Mouse (Mus musculus): ENCODE data around the gene Ankrd39. TPM values are rescaled to one million over a fixed set of nuclear protein-coding genes. Genes with fewer than 3 reads are reported as not detected.

Ankrd39 gene
- polyA plus RNA-seq, 1 experiment from 2014 or later: 17.8 TPM

DNA sequence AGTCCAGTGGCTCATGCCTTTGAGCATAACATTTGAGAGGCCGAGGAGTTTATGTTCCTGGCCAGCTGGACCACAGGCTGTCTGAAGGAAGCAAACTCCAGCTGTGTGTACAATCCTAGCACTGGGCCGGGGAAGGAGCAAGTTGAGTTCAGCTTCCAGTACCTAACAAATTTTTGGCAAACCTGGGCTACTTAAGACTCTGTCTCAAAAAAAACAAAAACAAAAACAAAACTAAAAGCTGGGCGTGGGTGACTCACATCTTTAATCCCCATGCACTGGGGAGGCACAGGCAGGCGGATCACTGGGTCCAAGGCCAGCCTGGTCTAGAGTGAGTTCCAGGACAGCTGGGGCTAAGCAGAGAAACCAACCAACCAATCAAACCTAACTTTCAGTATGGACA is 21.5 kb upstream of the Ankrd39 start:
- WGBS: 79% methylated on average over 4 of the region's 4 CpGs
- H3K4me1 ChIP-seq: peaks cover 54% of the 10 kb centered on the region
- H3K27ac ChIP-seq (replicated peaks): peak overlapping the region; percentile 42; the same call in 1 of the 2 replicates
- no peak overlapping the region for H3K4me3 ChIP-seq
- H3K9me3 ChIP-seq (replicated peaks): no peaks in the 10 kb centered on the region
- no peaks in the 10 kb centered on the region for H3K36me3 ChIP-seq
- no peak for DNase-seq (ENCODE audit: low spot score)
- H3K27me3 ChIP-seq (ENCODE audit: low read depth, poor library complexity, severe bottlenecking): no peaks in the 10 kb centered on the region

DNA sequence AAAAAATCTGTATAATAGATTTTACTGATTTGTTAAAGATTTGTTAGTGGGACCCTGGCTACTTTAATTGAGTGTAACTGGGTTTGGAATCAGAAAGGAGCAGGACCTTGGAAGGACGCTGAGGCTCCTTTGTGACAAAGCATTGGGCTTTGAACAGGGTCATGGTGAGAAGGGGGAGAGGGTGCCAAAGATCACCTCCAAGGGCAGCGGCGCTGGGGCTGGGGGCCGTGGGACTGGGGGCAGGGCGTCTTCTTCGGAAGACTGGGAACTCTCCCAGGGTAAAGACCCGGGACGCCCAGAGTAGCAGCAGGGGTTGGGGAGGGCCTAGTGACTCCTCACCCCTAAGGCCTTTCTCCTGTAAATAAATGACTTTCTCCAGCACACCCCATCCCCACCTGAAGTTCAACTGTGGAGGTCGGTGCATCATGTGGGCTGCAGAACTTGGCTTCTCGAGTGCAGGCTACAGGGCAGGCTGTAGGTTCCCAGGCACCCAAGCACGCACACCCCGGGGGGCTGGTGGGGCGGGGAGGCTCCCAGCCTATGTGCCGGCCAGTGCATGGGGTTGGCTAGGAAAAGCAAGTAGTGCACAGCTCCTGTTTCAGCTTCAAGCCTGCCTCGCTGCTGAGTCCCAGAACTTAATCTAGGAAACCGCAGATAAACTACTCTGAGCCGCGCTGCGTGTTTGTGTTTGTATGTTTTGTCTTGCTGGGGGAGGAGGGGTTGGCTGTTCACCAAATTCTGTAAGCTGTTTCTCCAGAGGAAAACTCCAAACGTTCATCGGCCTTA is 20.8 kb upstream of the Ankrd39 start:
- peak overlapping the region; percentile 69 for H3K27ac ChIP-seq (replicated peaks)
- H3K27me3 ChIP-seq (ENCODE audit: low read depth, poor library complexity, severe bottlenecking): no peaks in the 10 kb centered on the region
- no peak for DNase-seq (ENCODE audit: low spot score)
- H3K36me3 ChIP-seq: no peaks in the 10 kb centered on the region
- peaks cover 57% of the 10 kb centered on the region for H3K4me1 ChIP-seq
- no peaks in the 10 kb centered on the region for H3K9me3 ChIP-seq (replicated peaks)
- H3K4me3 ChIP-seq: no peak overlapping the region
- WGBS: 45% methylated on average over 21 of the region's 21 CpGs

DNA sequence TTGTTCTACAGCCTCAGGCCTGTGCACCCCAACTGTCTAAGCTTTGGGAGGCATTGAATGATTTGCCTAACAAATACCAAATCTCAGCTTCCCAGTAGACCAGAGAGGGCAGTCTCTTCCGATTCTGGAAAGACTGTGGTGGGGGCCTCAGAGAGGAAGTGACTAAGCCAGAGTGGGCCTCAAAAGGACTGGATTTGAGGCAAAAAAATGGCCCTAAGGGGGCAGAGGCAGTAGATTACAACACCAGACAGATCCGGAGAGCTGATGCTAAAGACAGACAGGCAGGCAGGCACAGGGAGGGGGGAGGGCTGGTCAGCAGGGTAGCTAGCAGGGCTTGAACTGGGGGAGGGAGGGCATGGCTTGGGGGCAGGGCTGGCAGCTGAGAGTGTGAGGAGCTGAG is 19.2 kb upstream of the Ankrd39 start:
- no peaks in the 10 kb centered on the region for H3K36me3 ChIP-seq
- H3K4me3 ChIP-seq: no peak overlapping the region
- 8% methylated on average over 2 of the region's 2 CpGs for WGBS
- H3K4me1 ChIP-seq: peaks cover 57% of the 10 kb centered on the region
- H3K9me3 ChIP-seq (replicated peaks): no peaks in the 10 kb centered on the region
- DNase-seq (ENCODE audit: low spot score): no peak
- peak overlapping the region; percentile 11 for H3K27ac ChIP-seq (replicated peaks)
- H3K27me3 ChIP-seq (ENCODE audit: low read depth, poor library complexity, severe bottlenecking): no peaks in the 10 kb centered on the region

DNA sequence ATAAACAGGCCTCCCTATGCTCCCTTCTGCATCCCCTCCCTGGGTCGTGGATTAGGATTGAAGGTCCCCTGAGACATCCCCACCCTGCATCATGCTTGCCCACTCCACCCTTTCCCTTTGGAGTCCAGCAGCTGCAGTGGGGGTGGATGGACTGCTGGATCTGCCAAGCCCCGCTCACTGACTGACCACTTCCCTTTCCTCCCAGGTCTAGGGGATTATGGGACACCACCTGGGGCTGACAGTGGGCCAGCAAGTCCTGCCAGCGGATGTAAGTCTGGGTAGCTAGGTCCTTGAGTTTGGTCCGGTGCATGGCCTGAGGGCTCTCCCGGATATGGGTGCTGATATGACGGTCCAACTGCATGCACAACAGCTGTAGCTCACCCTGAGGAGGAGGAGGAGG is 16.9 kb upstream of the Ankrd39 start:
- H3K36me3 ChIP-seq: no peaks in the 10 kb centered on the region
- H3K27ac ChIP-seq (replicated peaks): peak overlapping the region; percentile 42
- 85% methylated on average over 6 of the region's 6 CpGs for WGBS
- no peaks in the 10 kb centered on the region for H3K9me3 ChIP-seq (replicated peaks)
- peaks cover 13% of the 10 kb centered on the region for H3K27me3 ChIP-seq (ENCODE audit: low read depth, poor library complexity, severe bottlenecking)
- no peak for DNase-seq (ENCODE audit: low spot score)
- peaks cover 50% of the 10 kb centered on the region for H3K4me1 ChIP-seq
- no peak overlapping the region for H3K4me3 ChIP-seq

DNA sequence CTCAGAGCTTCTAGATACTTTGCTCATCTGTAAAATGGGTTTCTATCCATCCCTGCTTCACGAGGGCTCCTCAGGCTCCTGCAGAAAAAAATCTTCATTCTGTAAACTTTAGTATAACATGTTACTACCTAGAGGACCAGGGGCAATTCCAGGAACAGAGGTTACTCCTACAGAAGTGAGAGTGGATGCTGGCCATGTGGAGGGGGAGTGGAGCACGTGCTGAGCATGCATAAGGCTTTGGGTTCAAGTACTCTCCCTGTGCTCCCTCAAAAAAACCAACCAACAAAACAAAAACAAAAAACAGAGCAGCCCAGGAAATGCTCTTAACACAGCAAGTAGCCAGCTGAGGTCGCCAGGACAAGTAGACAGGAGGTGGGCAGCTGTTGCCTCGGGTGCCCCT is 16.4 kb upstream of the Ankrd39 start:
- H3K4me3 ChIP-seq: no peak overlapping the region
- no peaks in the 10 kb centered on the region for H3K36me3 ChIP-seq
- peaks cover 17% of the 10 kb centered on the region for H3K27me3 ChIP-seq (ENCODE audit: low read depth, poor library complexity, severe bottlenecking)
- DNase-seq (ENCODE audit: low spot score): no peak
- WGBS: 72% methylated on average over 4 of the region's 4 CpGs
- peaks cover 51% of the 10 kb centered on the region for H3K4me1 ChIP-seq
- no peak overlapping the region for H3K27ac ChIP-seq (replicated peaks)
- no peaks in the 10 kb centered on the region for H3K9me3 ChIP-seq (replicated peaks)

DNA sequence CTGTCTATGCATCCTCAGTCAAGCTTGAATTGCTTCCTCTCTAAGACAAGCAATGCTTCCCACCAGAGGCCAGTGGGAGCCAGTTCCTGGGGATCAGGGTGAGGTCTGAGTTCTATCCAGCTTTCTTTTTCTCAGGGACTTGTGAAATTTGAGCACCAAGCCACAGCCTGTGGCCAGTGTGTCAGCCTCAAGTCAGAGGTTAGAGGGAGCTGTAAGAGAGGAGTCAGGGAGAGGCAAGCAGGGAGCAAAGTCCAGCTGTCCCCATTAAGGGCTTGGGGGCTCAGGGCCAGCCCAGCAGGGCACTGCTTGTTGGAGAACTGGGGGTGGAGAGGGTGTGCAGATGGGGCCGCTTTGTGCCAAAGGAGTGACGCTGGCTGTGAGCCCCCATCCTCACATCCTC is 16.0 kb upstream of the Ankrd39 start:
- H3K36me3 ChIP-seq: no peaks in the 10 kb centered on the region
- no peak for DNase-seq (ENCODE audit: low spot score)
- H3K9me3 ChIP-seq (replicated peaks): no peaks in the 10 kb centered on the region
- H3K4me1 ChIP-seq: peaks cover 51% of the 10 kb centered on the region
- WGBS: 72% methylated on average over 2 of the region's 2 CpGs
- no peak overlapping the region for H3K4me3 ChIP-seq
- H3K27ac ChIP-seq (replicated peaks): 0 out of 2 replicates have a peak overlapping the region, but pooled peaks have one; percentile 10
- peaks cover 17% of the 10 kb centered on the region for H3K27me3 ChIP-seq (ENCODE audit: low read depth, poor library complexity, severe bottlenecking)

DNA sequence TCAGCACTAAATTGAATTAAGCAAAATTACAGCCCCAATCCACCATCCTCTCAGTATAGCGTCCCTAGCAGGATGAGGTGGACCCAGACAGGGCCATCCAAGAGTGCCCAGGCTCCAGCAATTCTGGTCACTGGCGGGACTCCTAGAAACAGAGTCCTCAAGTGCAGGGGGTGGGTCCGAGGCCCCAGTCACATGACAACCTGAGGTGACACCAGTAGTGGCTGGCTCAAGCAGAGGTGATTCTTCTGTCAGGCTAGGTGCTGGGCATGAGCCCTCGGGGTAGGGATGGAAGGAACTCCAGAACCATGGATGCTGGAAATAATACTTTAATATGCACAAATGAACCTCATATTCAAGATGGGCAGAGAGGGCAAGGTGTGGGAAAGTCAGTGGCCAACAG is 15.1 kb upstream of the Ankrd39 start:
- Histone ChIP-seq H3K36me3 (no peaks in the 10 kb centered on the region), H3K9me3 (replicated peaks) (no peaks in the 10 kb centered on the region), H3K4me1 (peaks cover 45% of the 10 kb centered on the region), H3K27me3 (ENCODE audit: low read depth, poor library complexity, severe bottlenecking) (peaks cover 17% of the 10 kb centered on the region), H3K27ac (replicated peaks) (no peak overlapping the region), H3K4me3 (no peak overlapping the region)
- 65% methylated on average over 4 of the region's 4 CpGs for WGBS
- no peak for DNase-seq (ENCODE audit: low spot score)

DNA sequence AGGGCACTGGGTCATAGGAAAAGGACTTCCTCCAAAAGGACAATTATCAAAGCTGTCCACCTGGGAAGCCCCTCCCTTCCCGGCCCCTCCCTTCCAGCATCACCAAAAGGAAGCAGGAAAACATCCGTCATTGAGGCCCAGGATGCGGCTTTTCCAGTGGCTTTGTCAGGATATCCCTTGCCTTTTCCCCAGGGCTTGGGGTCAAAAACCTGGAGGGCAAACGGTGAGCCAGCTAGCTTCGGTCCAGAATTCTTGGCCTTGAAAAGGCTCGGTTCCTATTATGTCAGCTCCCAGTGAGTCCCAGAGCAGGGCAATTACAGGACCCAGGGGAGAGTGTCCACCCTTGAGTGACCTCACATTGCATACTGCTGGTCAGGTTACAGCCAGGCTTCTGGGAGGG is 13.7 kb upstream of the Ankrd39 start:
- 64% methylated on average over 6 of the region's 6 CpGs for WGBS
- H3K27ac ChIP-seq (replicated peaks): no peak overlapping the region
- no peak overlapping the region for H3K4me3 ChIP-seq

DNA sequence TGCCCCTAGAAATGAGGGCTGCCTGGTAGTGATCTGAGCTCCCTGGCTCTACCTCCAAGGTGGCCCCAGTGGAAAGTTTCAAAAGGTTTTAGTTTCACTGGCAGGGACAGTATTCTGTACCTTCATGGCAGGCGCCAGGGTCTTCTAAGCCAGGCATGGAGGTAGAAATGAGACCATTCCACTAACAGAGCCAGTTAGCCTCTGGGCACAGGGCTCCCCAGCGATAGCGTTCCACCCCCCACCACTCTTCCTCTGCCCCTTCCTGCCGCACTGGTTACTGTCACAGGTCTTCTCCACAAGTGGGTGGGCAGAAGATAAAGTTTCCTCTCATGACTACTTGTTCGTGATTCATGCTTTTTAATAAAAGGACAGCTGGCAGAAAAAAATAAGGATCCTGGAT is 12.6 kb upstream of the Ankrd39 start:
- no peak overlapping the region for H3K4me3 ChIP-seq
- H3K27me3 ChIP-seq (ENCODE audit: low read depth, poor library complexity, severe bottlenecking): peaks cover 17% of the 10 kb centered on the region
- 0 out of 2 replicates have a peak overlapping the region, but pooled peaks have one; percentile 100 for H3K27ac ChIP-seq (replicated peaks)
- H3K9me3 ChIP-seq (replicated peaks): no peaks in the 10 kb centered on the region
- H3K36me3 ChIP-seq: peaks cover 10% of the 10 kb centered on the region
- WGBS: 75% methylated on average over 5 of the region's 5 CpGs
- peaks cover 44% of the 10 kb centered on the region for H3K4me1 ChIP-seq
- DNase-seq (ENCODE audit: low spot score): no peak

More for the DNA sequence above, 13.7 kb upstream of the Ankrd39 start:
- Histone ChIP-seq H3K36me3 (no peaks in the 10 kb centered on the region), H3K9me3 (replicated peaks) (no peaks in the 10 kb centered on the region), H3K4me1 (peaks cover 35% of the 10 kb centered on the region), H3K27me3 (ENCODE audit: low read depth, poor library complexity, severe bottlenecking) (peaks cover 17% of the 10 kb centered on the region)
- DNase-seq (ENCODE audit: low spot score): no peak

DNA sequence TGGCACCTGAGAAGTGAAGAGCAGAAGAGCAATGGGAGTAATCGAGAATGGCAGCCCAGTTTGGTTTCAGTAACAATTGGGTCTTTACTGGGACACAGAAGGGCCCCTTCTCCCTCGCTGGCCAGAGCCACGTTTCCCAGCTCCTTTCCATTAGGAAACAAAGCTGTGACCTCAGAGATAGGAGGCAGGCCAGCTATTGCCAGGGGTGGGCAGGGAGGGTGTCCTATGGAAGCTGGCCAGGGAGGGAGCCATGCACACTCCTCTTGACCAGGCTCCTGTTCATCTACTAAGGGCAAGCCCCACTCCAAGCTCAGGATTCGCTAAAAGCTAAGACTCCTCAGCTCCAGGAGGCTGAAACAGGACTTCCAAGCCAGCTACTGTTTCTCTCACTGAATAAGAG is 12.0 kb upstream of the Ankrd39 start:
- peaks cover 50% of the 10 kb centered on the region for H3K4me1 ChIP-seq
- H3K27ac ChIP-seq (replicated peaks): peak overlapping the region; percentile 100
- H3K36me3 ChIP-seq: peaks cover 16% of the 10 kb centered on the region
- H3K27me3 ChIP-seq (ENCODE audit: low read depth, poor library complexity, severe bottlenecking): peaks cover 17% of the 10 kb centered on the region
- under 1% methylated on average over 4 of the region's 4 CpGs for WGBS
- DNase-seq (ENCODE audit: low spot score): no peak
- peak overlapping the region; percentile 94 for H3K4me3 ChIP-seq
- no peaks in the 10 kb centered on the region for H3K9me3 ChIP-seq (replicated peaks)

DNA sequence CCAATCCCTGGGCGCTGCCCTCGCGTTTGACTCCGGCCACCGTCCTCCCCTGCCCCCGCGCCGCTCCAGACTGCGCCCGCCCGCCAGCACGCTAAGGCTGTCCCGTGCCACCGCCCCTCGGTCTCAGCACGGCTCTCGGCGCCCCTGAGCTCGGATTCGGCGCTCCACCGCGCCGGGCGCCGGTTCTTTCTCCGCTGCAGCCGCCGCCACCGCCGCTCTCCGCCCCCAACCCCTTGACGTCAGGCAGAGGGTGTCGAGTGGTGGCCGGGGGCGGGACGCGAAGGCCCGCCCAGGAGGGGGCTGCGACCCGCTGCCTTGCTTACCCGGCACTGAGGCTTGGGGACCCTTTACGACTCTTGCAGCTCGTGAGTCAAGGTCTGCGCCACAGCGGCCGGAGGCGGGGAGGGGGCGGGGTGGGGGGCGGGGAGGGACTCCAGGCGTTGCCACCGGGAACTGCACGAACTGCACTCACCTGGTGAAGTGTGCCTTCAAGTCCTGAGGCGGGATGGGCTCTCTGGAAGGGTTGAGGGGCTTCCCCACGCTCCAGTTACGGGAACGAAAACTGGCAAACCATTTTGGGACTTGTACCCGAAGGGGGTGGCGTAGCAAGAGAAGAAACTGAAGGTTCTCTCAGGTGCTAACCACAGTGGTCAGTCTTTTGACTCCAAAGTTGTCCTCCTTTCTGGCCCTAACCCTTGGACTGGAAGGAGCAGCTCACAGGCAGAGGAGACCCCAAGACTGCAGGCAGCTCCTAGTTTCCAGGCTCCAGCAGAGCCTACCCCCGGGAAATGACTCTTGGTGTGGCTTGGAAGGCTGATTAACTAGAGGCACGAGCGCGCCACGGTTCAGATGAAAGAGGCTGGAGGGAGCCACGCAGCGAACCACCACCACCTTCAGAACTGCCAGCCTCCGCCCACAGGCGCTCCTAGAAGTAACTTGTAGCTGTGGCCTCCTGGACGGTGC is 11.1 kb upstream of the Ankrd39 start, which contains the start of gene Sema4c:
Gene Sema4c, minus strand, starts transcription at position 319 of the 963 bp plus-strand sequence.
- H3K4me1 ChIP-seq: peaks cover 55% of the 10 kb centered on the region
- H3K27ac ChIP-seq (replicated peaks): peak within 1 kb of the TSS; percentile 100
- H3K27me3 ChIP-seq (ENCODE audit: low read depth, poor library complexity, severe bottlenecking): peaks cover 17% of the 10 kb centered on the region
- WGBS: 1% methylated on average over 69 of the region's 69 CpGs
- H3K36me3 ChIP-seq: peaks cover 26% of the 10 kb centered on the region
- H3K9me3 ChIP-seq (replicated peaks): no peaks in the 10 kb centered on the region
- H3K4me3 ChIP-seq: peak within 1 kb of the TSS; percentile 94
- peak; percentile 86 for DNase-seq (ENCODE audit: low spot score)

DNA sequence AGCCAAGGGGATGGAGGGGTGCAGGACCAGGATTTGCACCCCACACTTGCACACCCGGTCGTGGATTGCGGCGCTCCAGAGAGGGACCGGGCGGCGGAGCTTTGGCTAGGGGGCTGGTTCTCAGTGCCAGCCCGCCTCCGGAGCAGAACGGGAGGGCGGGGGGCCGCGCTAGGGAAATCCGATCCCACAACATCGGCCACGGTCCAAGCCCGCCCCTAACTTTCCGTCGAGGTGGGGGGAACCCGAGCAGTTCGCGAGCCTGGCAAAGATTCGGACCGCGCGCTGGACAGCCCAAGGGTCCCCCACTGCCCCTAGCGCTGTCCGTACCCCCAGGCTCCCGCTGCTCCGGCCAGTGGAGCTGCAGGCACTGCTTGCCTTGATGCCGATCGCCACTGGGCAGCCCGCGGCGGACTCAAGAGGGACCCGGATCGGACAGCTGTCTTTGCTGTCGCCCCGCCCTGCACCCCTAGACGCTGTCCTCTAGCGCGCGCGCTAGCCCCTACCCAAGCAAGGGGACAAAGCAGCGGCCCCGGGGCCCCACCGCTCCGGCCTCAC is 10.3 kb upstream of the Ankrd39 start:
- Histone ChIP-seq H3K36me3 (peaks cover 33% of the 10 kb centered on the region), H3K4me1 (peaks cover 48% of the 10 kb centered on the region), H3K9me3 (replicated peaks) (no peaks in the 10 kb centered on the region), H3K27ac (replicated peaks) (peak overlapping the region; percentile 100), H3K4me3 (peak overlapping the region; percentile 94), H3K27me3 (ENCODE audit: low read depth, poor library complexity, severe bottlenecking) (peaks cover 17% of the 10 kb centered on the region)
- WGBS: under 1% methylated on average over 48 of the region's 48 CpGs
- DNase-seq (ENCODE audit: low spot score): peak; percentile 81

Data from midbrain, embryonic 10.5 days (tissue).